Mouse (Mus musculus) forebrain, embryonic 11.5 days (tissue): ENCODE data around the gene Stard13. TPM values are rescaled to one million over a fixed set of nuclear protein-coding genes. Genes with fewer than 3 reads are reported as not detected.
A peak's percentile ranks its signal among the peaks of the same experiment; 100 is the strongest.

Source experiments
- ATAC-seq: fragments of 200-750 bp; cut with Nextera tagmentation; replicated peaks from 2 replicates; pipeline ENCODE4 v1.8.0; 2017; ENCODE audit warnings: moderate TSS enrichment; ENCODE audit not compliant: low FRiP score
- DNase-seq: peaks from one replicate; pipeline ENCODE4 v3.0.0-alpha.2; 2017; ENCODE audit warnings: low spot score
- H3K27ac ChIP-seq: fragments of 300-500 bp; sonication (generic); 2 replicates; pipeline ENCODE4 v1.5.1; 2014; ENCODE audit warnings: low read depth, low read length
- H3K27me3 ChIP-seq: fragments of 300-500 bp; sonication (generic); 2 replicates; pipeline ENCODE4 v1.6.1; 2014; ENCODE audit warnings: mild to moderate bottlenecking, low read length, mixed read lengths; ENCODE audit not compliant: control insufficient read depth, insufficient read depth
- H3K36me3 ChIP-seq: fragments of 300-500 bp; sonication (generic); 2 replicates; pipeline ENCODE4 v1.6.1; 2014; ENCODE audit warnings: mild to moderate bottlenecking, low read length, moderate library complexity, mixed read lengths; ENCODE audit not compliant: control insufficient read depth, insufficient read depth
- H3K4me1 ChIP-seq: fragments of 300-500 bp; sonication (generic); replicated peaks from 2 replicates; pipeline ENCODE4 v1.6.1; 2014; ENCODE audit warnings: low read length, mixed read lengths; ENCODE audit not compliant: control insufficient read depth, insufficient read depth
- H3K4me2 ChIP-seq: fragments of 300-500 bp; sonication (generic); 2 replicates; pipeline ENCODE4 v1.6.1; 2014; ENCODE audit warnings: low read depth, mild to moderate bottlenecking, low read length, moderate library complexity, mixed read lengths; ENCODE audit not compliant: severe bottlenecking
- H3K4me3 ChIP-seq: fragments of 300-500 bp; sonication (generic); 2 replicates; pipeline ENCODE4 v1.5.1; 2014; ENCODE audit warnings: low read depth, low read length
- H3K9ac ChIP-seq: fragments of 300-500 bp; sonication (generic); 2 replicates; pipeline ENCODE4 v1.6.1; 2014; ENCODE audit warnings: low read length
- H3K9me3 ChIP-seq: fragments of 300-500 bp; sonication (generic); 2 replicates; pipeline ENCODE4 v1.6.1; 2016; ENCODE audit warnings: low read length, mixed read lengths; ENCODE audit not compliant: control insufficient read depth
- WGBS: fragments of 180-500 bp; shearing (Covaris S2); extraction: QIAGEN DNeasy Blood & Tissue Kit; methylation state at CpG from one replicate; pipeline ENCODE4 v1.1.7; 2014; 5-methylcytosine and 5-hydroxymethylcytosine counted together
- polyA plus RNA-seq: library from polyadenylated mRNA; unstranded; fragments of >200 nt; fragmentation: Nextera tagmentation; extraction: Ambion mirVana; gene quantifications from 2 replicates; pipeline ENCODE4 v1.2.1, GENCODE M21; 2014

Stard13 gene
- polyA plus RNA-seq, 1 experiment from 2014 or later = 2.7 TPM

DNA sequence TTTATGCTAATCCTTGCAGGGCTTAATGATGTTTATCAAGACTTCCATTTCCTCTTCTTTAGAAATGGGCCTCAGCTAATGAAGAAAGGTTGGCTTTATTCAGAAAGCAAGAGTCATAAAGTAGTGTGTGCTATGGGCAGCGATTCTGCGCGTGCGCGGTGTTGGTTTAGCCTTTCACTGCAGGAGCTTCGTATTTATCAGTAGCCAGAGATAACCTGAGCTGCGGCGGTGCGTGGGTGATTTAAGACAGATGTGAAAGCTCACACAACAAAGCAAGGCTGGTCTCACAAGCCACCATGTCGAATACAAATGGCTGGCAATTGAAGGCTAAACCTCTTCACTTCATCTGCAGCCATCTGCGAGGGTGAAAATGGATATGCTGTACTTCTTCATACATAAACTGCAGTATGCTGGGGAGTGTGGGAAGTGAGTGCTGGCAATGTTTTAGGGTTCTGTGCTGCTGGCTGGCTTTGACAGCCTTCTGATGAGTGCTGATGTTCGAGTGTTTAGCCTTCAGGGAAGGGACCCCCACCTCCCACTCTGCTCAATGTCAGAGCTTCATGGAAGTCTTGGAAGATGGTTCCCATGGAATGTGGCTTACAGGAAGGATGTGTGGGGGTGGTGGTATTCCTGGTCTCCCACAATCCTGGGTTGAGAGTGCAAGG lies 177.2 kb downstream of the Stard13 start:
- H3K9ac ChIP-seq = no peak overlapping the region
- no peak for ATAC-seq
- peaks cover 8% of the 10 kb centered on the region; the same call in 1 of the 2 replicates for H3K4me1 ChIP-seq
- H3K36me3 ChIP-seq = no peaks in the 10 kb centered on the region
- WGBS = 81% methylated on average over 12 of the region's 12 CpGs
- no peaks in the 10 kb centered on the region for H3K27me3 ChIP-seq
- no peak overlapping the region for H3K27ac ChIP-seq
- no peak overlapping the region for H3K4me3 ChIP-seq
- no peaks in the 10 kb centered on the region for H3K9me3 ChIP-seq
- H3K4me2 ChIP-seq = no peak overlapping the region
- no peak for DNase-seq

DNA sequence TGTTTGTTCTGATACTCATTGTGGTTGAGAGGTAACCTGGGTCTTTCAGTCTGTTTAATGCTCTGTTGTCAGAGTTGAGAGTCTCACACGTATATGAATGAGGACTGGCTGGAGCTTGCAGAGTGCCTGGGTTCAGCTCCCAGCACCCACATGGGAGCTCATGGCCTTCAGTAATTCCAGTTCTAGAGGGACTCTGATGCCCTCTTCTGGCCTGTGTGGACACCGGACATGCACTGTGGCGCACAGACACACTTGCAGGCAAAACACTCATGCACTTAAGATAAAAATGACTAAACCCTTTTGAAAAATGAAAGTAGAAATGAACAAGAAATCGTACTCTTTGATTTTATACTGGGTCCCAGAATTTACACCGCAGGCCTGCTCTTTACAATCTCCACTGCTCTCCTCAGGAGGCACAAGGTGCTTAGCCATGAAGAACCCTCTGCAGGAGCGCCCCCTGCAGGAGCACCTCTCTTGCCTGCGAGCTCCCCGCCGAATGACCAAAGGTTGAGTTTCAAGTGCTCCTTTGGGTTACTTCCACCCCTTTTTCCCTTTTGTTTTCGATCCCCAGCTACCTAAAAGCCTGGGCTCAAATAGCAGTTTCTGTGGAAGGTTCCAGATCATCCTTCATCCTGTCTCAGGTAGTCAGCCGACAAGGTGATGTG lies 178.1 kb downstream of the Stard13 start:
- DNase-seq (no peak), ATAC-seq (no peak)
- Histone ChIP-seq H3K27me3 (no peaks in the 10 kb centered on the region), H3K4me2 (no peak overlapping the region), H3K4me1 (peaks cover 8% of the 10 kb centered on the region; the same call in 1 of the 2 replicates), H3K27ac (no peak overlapping the region), H3K9me3 (no peaks in the 10 kb centered on the region), H3K9ac (no peak overlapping the region), H3K36me3 (no peaks in the 10 kb centered on the region), H3K4me3 (no peak overlapping the region)
- WGBS = 89% methylated on average over 11 of the region's 11 CpGs

DNA sequence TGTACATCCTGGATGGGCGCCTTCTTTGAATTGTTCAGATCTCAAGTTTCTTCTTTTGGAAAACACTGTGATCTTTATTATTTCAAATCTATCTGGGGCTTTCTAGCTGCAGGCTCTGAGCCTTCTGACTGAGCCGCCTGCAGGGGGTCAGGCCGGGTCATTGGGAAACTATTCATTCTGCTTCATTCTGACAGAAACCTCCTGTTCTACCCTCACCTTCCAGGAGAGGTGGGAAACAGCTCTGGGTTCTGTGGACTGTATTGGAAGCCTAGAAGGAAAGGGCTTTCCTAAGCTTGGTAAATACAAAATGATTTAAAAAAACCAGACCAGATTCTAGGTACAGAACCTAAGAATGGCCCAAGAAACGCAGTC lies 178.9 kb downstream of the Stard13 start:
- ATAC-seq (no peak), DNase-seq (no peak)
- no peak overlapping the region for H3K4me3 ChIP-seq
- no peaks in the 10 kb centered on the region for H3K27me3 ChIP-seq
- H3K9me3 ChIP-seq = no peaks in the 10 kb centered on the region
- 37% methylated on average over 4 of the region's 4 CpGs for WGBS
- no peak overlapping the region for H3K4me2 ChIP-seq
- H3K9ac ChIP-seq = no peak overlapping the region
- peaks cover 8% of the 10 kb centered on the region; the same call in 1 of the 2 replicates for H3K4me1 ChIP-seq
- no peaks in the 10 kb centered on the region for H3K36me3 ChIP-seq
- H3K27ac ChIP-seq = no peak overlapping the region

DNA sequence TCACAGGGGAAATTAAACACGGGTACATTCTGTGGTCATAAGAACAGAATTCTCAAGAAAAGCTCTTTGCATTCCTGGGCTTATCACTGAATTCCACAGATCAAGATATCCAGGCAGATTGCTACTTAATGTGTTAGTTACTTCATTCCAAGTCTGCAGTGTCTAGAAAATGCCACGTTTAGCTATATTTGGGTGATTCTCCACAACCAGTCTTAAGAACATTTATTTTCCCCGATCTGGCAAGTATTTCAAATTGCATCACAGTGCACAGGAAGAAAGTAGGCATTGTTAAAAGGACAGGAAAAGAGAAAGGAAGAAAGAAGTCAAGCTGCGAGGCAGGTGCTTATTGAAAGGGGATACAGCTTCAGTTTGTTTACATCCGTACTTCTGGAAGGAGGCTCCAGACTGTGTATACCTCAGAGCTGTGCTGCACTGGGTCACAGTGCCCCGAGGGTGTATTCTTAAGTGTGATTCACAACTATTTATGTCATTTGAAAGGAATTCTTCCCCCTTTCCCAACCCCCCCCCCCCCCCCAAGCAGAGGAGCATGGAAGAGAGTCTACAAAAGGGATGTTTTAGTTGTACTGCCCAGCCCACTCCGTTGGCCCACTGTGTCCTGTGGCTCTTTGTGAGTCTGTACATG lies 179.4 kb downstream of the Stard13 start:
- no peaks in the 10 kb centered on the region for H3K9me3 ChIP-seq
- WGBS = 36% methylated on average over 7 of the region's 7 CpGs
- H3K27me3 ChIP-seq = no peaks in the 10 kb centered on the region
- no peak overlapping the region for H3K4me3 ChIP-seq
- no peak overlapping the region for H3K27ac ChIP-seq
- peak; percentile 53 for DNase-seq
- H3K36me3 ChIP-seq = no peaks in the 10 kb centered on the region
- H3K4me1 ChIP-seq = peaks cover 8% of the 10 kb centered on the region; the same call in 1 of the 2 replicates
- peak; percentile 62; the same call in 1 of the 2 replicates for ATAC-seq
- H3K4me2 ChIP-seq = no peak overlapping the region
- no peak overlapping the region for H3K9ac ChIP-seq

GRCm38 (mm10) chr5:151053190-151053589 lies 180.4 kb downstream of the Stard13 start:
- Histone ChIP-seq H3K27me3 (no peaks in the 10 kb centered on the region), H3K4me1 (peaks cover 8% of the 10 kb centered on the region; the same call in 1 of the 2 replicates), H3K9ac (no peak overlapping the region), H3K4me2 (no peak overlapping the region), H3K4me3 (no peak overlapping the region), H3K36me3 (no peaks in the 10 kb centered on the region), H3K9me3 (no peaks in the 10 kb centered on the region), H3K27ac (no peak overlapping the region)
- WGBS = 92% methylated on average over 5 of the region's 5 CpGs
- ATAC-seq (no peak), DNase-seq (no peak)

GRCm38 (mm10) chr5:151052331-151052730 lies 181.3 kb downstream of the Stard13 start:
- 96% methylated on average over 8 of the region's 8 CpGs for WGBS
- H3K4me1 ChIP-seq = peaks cover 8% of the 10 kb centered on the region; the same call in 1 of the 2 replicates
- ATAC-seq (no peak), DNase-seq (no peak)
- no peak overlapping the region for H3K27ac ChIP-seq
- H3K9me3 ChIP-seq = no peaks in the 10 kb centered on the region
- no peak overlapping the region for H3K4me3 ChIP-seq
- no peaks in the 10 kb centered on the region for H3K27me3 ChIP-seq
- no peaks in the 10 kb centered on the region for H3K36me3 ChIP-seq
- H3K9ac ChIP-seq = no peak overlapping the region
- no peak overlapping the region for H3K4me2 ChIP-seq

- ATAC-seq (no peak), DNase-seq (no peak)
- H3K27ac ChIP-seq = no peak overlapping the region
- H3K9ac ChIP-seq = no peak overlapping the region
- H3K4me2 ChIP-seq = no peak overlapping the region
- H3K4me1 ChIP-seq = no peaks in the 10 kb centered on the region
- 86% methylated on average over 12 of the region's 12 CpGs for WGBS
- no peaks in the 10 kb centered on the region for H3K9me3 ChIP-seq
- no peaks in the 10 kb centered on the region for H3K36me3 ChIP-seq
- no peaks in the 10 kb centered on the region for H3K27me3 ChIP-seq
- H3K4me3 ChIP-seq = no peak overlapping the region
These were observed 186.1 kb downstream of the Stard13 start for GRCm38 (mm10) chr5:151047488-151047887.

DNA sequence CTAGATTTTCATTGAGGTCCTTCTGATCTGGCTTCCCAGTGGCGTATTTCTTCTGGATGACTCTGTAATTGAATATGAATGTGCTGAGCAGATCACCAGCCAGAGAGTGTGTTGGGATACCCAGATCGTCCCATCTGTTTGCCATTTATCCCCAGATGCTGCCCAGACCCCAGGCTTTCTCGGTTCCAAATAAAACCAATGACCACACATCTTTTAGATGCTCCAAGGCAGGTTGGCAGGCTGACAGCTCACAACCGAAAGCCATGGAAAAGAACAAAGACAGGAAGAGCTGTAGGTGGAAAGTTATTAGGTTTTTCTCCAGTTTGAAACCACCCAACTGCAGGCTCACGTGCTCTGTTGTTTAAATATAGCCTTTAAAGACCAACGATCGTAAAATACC lies 186.7 kb downstream of the Stard13 start:
- Histone ChIP-seq H3K9ac (no peak overlapping the region), H3K4me3 (no peak overlapping the region), H3K4me1 (no peaks in the 10 kb centered on the region), H3K27me3 (no peaks in the 10 kb centered on the region), H3K9me3 (no peaks in the 10 kb centered on the region), H3K27ac (no peak overlapping the region), H3K36me3 (no peaks in the 10 kb centered on the region), H3K4me2 (no peak overlapping the region)
- no peak for DNase-seq
- ATAC-seq = no peak
- WGBS = 85% methylated on average over 7 of the region's 7 CpGs
